Mouse (Mus musculus): ENCODE data around the gene Xpo6. TPM values are rescaled to one million over a fixed set of nuclear protein-coding genes. Genes with fewer than 3 reads are reported as not detected.

Gene Xpo6
- polyA plus RNA-seq, 1 experiment from 2014 or later = 56.2 TPM

DNA sequence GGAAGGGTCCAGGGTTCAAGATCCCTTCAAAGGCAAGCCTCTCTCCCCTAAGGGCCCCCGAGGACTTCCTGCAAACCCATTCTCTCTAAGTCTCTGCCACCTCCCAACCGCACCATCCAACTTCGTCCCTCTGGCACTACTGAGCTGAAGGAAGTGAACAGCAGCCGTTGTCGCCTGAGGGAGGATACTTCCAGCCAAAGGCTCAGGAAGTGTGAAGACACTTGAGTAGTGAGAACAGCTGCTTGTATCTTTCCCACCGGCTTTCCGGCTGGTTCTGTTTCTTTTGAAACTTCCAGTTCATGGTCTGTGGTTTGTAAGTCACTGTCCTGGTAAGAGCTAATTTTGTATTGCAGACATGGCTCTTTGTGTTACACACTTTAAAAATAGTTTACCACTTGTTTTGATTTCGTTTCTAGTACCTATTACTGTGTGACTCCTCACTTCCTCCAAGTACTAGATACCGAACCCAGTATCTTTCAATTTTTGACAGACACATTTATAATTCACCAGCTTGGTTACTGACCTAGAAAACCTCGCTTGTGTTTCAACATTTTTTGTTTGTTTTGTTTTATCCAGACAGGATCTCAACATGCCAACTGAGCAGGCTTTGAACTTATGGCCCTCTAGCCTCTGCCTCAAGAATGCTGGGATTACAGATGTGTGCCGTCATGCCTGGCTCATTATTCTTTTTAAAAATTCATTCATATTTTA, 35.9 kb upstream of the Xpo6 start:
- no peak for ATAC-seq (ENCODE audit: low FRiP score)
- no peak overlapping the region for H3K4me2 ChIP-seq
- no peaks in the 10 kb centered on the region for H3K36me3 ChIP-seq (ENCODE audit: control insufficient read depth, insufficient read depth, low read length)
- H3K4me1 ChIP-seq (ENCODE audit: control insufficient read depth, insufficient read depth, low read length) = peaks cover 3% of the 10 kb centered on the region; the same call in 1 of the 2 replicates
- no peaks in the 10 kb centered on the region for H3K27me3 ChIP-seq (ENCODE audit: control insufficient read depth, insufficient read depth, low read length)
- H3K4me3 ChIP-seq (ENCODE audit: low read depth, low read length) = no peak overlapping the region
- WGBS = 71% methylated on average over 11 of the region's 11 CpGs
- no peak overlapping the region for H3K27ac ChIP-seq (ENCODE audit: low read depth, low read length)
- H3K9me3 ChIP-seq (ENCODE audit: control insufficient read depth, low read length) = no peaks in the 10 kb centered on the region
- no peak overlapping the region for H3K9ac ChIP-seq (ENCODE audit: low read length)
- no peak for DNase-seq (ENCODE audit: low spot score, missing footprints)

DNA sequence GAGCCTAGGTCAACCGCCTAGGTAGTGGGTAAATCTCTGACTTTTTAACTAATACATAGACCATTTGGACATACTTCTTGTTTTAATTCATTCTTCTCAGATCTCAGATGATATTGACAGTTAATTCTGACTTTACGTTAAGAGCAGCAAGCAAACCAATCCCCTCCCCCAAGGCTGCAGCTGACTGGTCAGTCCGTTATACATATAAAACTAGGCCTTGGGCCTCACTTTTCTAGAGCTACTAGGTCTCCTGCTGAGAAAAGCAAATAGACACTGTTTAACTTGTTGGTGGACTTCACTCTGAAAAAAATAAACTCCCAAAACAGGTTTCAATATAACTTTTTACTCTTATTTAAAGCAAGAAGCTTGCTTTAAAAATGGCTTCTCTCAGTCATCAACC, 34.3 kb upstream of the Xpo6 start:
- Histone ChIP-seq H3K4me3 (ENCODE audit: low read depth, low read length) (no peak overlapping the region), H3K9ac (ENCODE audit: low read length) (no peak overlapping the region), H3K4me2 (no peak overlapping the region), H3K27ac (ENCODE audit: low read depth, low read length) (no peak overlapping the region), H3K36me3 (ENCODE audit: control insufficient read depth, insufficient read depth, low read length) (no peaks in the 10 kb centered on the region), H3K9me3 (ENCODE audit: control insufficient read depth, low read length) (no peaks in the 10 kb centered on the region), H3K27me3 (ENCODE audit: control insufficient read depth, insufficient read depth, low read length) (no peaks in the 10 kb centered on the region), H3K4me1 (ENCODE audit: control insufficient read depth, insufficient read depth, low read length) (peaks cover 3% of the 10 kb centered on the region; the same call in 1 of the 2 replicates)
- WGBS = 87% methylated on average over 3 of the region's 3 CpGs
- ATAC-seq (ENCODE audit: low FRiP score) (no peak), DNase-seq (ENCODE audit: low spot score, missing footprints) (no peak)

GRCm38 (mm10) chr7:126232345-126233071, 32.2 kb upstream of the Xpo6 start:
- H3K27me3 ChIP-seq (ENCODE audit: control insufficient read depth, insufficient read depth, low read length) = no peaks in the 10 kb centered on the region
- 85% methylated on average over 7 of the region's 8 CpGs for WGBS
- DNase-seq (ENCODE audit: low spot score, missing footprints) = no peak

GRCm38 (mm10) chr7:126230357-126231148, 30.3 kb upstream of the Xpo6 start:
- Histone ChIP-seq H3K4me3 (ENCODE audit: low read depth, low read length) (no peak overlapping the region), H3K9ac (ENCODE audit: low read length) (no peak overlapping the region), H3K36me3 (ENCODE audit: control insufficient read depth, insufficient read depth, low read length) (no peaks in the 10 kb centered on the region), H3K27ac (ENCODE audit: low read depth, low read length) (no peak overlapping the region), H3K4me1 (ENCODE audit: control insufficient read depth, insufficient read depth, low read length) (no peaks in the 10 kb centered on the region), H3K9me3 (ENCODE audit: control insufficient read depth, low read length) (no peaks in the 10 kb centered on the region), H3K4me2 (no peak overlapping the region), H3K27me3 (ENCODE audit: control insufficient read depth, insufficient read depth, low read length) (no peaks in the 10 kb centered on the region)
- WGBS = 81% methylated on average over 8 of the region's 8 CpGs
- ATAC-seq (ENCODE audit: low FRiP score) = no peak
- no peak for DNase-seq (ENCODE audit: low spot score, missing footprints)

More at GRCm38 (mm10) chr7:126232345-126233071, 32.2 kb upstream of the Xpo6 start:
- Histone ChIP-seq H3K36me3 (ENCODE audit: control insufficient read depth, insufficient read depth, low read length) (no peaks in the 10 kb centered on the region), H3K27ac (ENCODE audit: low read depth, low read length) (no peak overlapping the region), H3K9me3 (ENCODE audit: control insufficient read depth, low read length) (no peaks in the 10 kb centered on the region), H3K9ac (ENCODE audit: low read length) (no peak overlapping the region), H3K4me2 (no peak overlapping the region), H3K4me3 (ENCODE audit: low read depth, low read length) (no peak overlapping the region), H3K4me1 (ENCODE audit: control insufficient read depth, insufficient read depth, low read length) (peaks cover 3% of the 10 kb centered on the region; the same call in 1 of the 2 replicates)
- no peak for ATAC-seq (ENCODE audit: low FRiP score)

- Histone ChIP-seq H3K27ac (ENCODE audit: low read depth, low read length) (no peak overlapping the region), H3K36me3 (ENCODE audit: control insufficient read depth, insufficient read depth, low read length) (no peaks in the 10 kb centered on the region), H3K4me3 (ENCODE audit: low read depth, low read length) (no peak overlapping the region), H3K9ac (ENCODE audit: low read length) (no peak overlapping the region), H3K9me3 (ENCODE audit: control insufficient read depth, low read length) (no peaks in the 10 kb centered on the region), H3K4me1 (ENCODE audit: control insufficient read depth, insufficient read depth, low read length) (no peaks in the 10 kb centered on the region), H3K4me2 (no peak overlapping the region), H3K27me3 (ENCODE audit: control insufficient read depth, insufficient read depth, low read length) (no peaks in the 10 kb centered on the region)
- WGBS = 30% methylated on average over 5 of the region's 5 CpGs
- DNase-seq (ENCODE audit: low spot score, missing footprints) = no peak
- ATAC-seq (ENCODE audit: low FRiP score) = no peak
These were observed 25.8 kb upstream of the Xpo6 start for GRCm38 (mm10) chr7:126226136-126226535.

- no peak for ATAC-seq (ENCODE audit: low FRiP score)
- H3K27ac ChIP-seq (ENCODE audit: low read depth, low read length) = no peak overlapping the region
- H3K4me3 ChIP-seq (ENCODE audit: low read depth, low read length) = no peak overlapping the region
- H3K4me2 ChIP-seq = no peak overlapping the region
- DNase-seq (ENCODE audit: low spot score, missing footprints) = no peak
- no peaks in the 10 kb centered on the region for H3K27me3 ChIP-seq (ENCODE audit: control insufficient read depth, insufficient read depth, low read length)
- no peaks in the 10 kb centered on the region for H3K4me1 ChIP-seq (ENCODE audit: control insufficient read depth, insufficient read depth, low read length)
- H3K9me3 ChIP-seq (ENCODE audit: control insufficient read depth, low read length) = no peaks in the 10 kb centered on the region
- no peak overlapping the region for H3K9ac ChIP-seq (ENCODE audit: low read length)
- WGBS = 71% methylated on average over 3 of the region's 3 CpGs
- H3K36me3 ChIP-seq (ENCODE audit: control insufficient read depth, insufficient read depth, low read length) = no peaks in the 10 kb centered on the region
These were observed 22.5 kb upstream of the Xpo6 start for GRCm38 (mm10) chr7:126222753-126223152.

DNA sequence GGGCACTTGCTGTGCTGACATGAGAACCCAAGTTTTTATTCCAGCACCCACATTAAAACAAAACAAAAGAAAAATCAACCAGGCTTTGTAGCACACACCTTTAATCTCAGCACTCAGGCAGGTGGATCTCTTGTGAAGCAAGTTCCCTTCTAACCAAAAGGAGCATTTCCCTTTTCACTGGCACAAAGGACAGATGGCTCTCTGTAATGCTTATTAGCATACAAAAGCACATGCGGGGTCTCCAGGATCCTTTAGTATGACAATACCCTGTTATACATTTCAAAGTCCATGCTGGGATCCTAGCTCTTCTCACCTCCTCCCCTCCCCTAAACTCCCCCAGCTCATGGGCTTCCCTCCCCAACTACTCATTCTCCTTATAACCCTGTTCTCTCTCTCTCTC, 20.3 kb upstream of the Xpo6 start:
- H3K27me3 ChIP-seq (ENCODE audit: control insufficient read depth, insufficient read depth, low read length) = no peaks in the 10 kb centered on the region
- ATAC-seq (ENCODE audit: low FRiP score) (no peak), DNase-seq (ENCODE audit: low spot score, missing footprints) (no peak)
- H3K4me2 ChIP-seq = no peak overlapping the region
- H3K36me3 ChIP-seq (ENCODE audit: control insufficient read depth, insufficient read depth, low read length) = no peaks in the 10 kb centered on the region
- 14% methylated on average over 1 of the region's 1 CpGs for WGBS
- no peak overlapping the region for H3K9ac ChIP-seq (ENCODE audit: low read length)
- H3K4me1 ChIP-seq (ENCODE audit: control insufficient read depth, insufficient read depth, low read length) = no peaks in the 10 kb centered on the region
- H3K4me3 ChIP-seq (ENCODE audit: low read depth, low read length) = no peak overlapping the region
- no peaks in the 10 kb centered on the region for H3K9me3 ChIP-seq (ENCODE audit: control insufficient read depth, low read length)
- no peak overlapping the region for H3K27ac ChIP-seq (ENCODE audit: low read depth, low read length)

DNA sequence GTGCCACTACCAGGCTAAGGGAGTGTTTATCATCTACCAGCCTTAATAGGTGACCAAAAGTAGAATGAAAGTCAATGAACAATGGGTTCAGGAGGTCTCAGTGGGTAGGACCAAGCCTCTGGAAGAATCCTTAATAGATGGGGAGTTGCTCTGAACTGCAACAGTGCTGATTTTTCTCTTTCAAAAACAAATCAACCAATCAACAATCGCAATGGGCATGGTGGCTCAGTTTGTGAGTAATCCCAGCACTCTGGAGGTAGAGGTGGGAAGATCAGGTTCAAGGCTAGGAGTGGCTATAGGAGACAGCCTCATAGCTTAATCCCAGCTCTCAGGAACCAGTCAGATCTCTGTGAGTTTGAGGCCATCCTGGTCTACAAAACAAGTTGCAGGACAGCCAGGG, 18.0 kb upstream of the Xpo6 start:
- Histone ChIP-seq H3K4me2 (no peak overlapping the region), H3K4me3 (ENCODE audit: low read depth, low read length) (no peak overlapping the region), H3K27ac (ENCODE audit: low read depth, low read length) (no peak overlapping the region), H3K4me1 (ENCODE audit: control insufficient read depth, insufficient read depth, low read length) (no peaks in the 10 kb centered on the region), H3K9me3 (ENCODE audit: control insufficient read depth, low read length) (no peaks in the 10 kb centered on the region), H3K27me3 (ENCODE audit: control insufficient read depth, insufficient read depth, low read length) (no peaks in the 10 kb centered on the region), H3K36me3 (ENCODE audit: control insufficient read depth, insufficient read depth, low read length) (no peaks in the 10 kb centered on the region), H3K9ac (ENCODE audit: low read length) (no peak overlapping the region)
- ATAC-seq (ENCODE audit: low FRiP score) (no peak), DNase-seq (ENCODE audit: low spot score, missing footprints) (no peak)
- WGBS = 85% methylated on average over 1 of the region's 1 CpGs

- ATAC-seq (ENCODE audit: low FRiP score) (no peak), DNase-seq (ENCODE audit: low spot score, missing footprints) (no peak)
- 33% methylated on average over 1 of the region's 1 CpGs for WGBS
- H3K36me3 ChIP-seq (ENCODE audit: control insufficient read depth, insufficient read depth, low read length) = no peaks in the 10 kb centered on the region
- no peak overlapping the region for H3K4me2 ChIP-seq
- no peaks in the 10 kb centered on the region for H3K27me3 ChIP-seq (ENCODE audit: control insufficient read depth, insufficient read depth, low read length)
- no peaks in the 10 kb centered on the region for H3K4me1 ChIP-seq (ENCODE audit: control insufficient read depth, insufficient read depth, low read length)
- H3K4me3 ChIP-seq (ENCODE audit: low read depth, low read length) = no peak overlapping the region
- H3K9me3 ChIP-seq (ENCODE audit: control insufficient read depth, low read length) = no peaks in the 10 kb centered on the region
- no peak overlapping the region for H3K27ac ChIP-seq (ENCODE audit: low read depth, low read length)
- no peak overlapping the region for H3K9ac ChIP-seq (ENCODE audit: low read length)
These were observed 16.6 kb upstream of the Xpo6 start for GRCm38 (mm10) chr7:126216867-126217266.

Data from midbrain, embryonic 11.5 days (tissue).